Mouse (Mus musculus): ENCODE results near the gene Pld1.

Pld1 gene

GRCm38 (mm10) chr3:27987891-27988536 is 49.5 kb downstream of the Pld1 start:
- DNase-seq (ENCODE audit: low read depth, low spot score): no peak

GRCm38 (mm10) chr3:27991100-27991703 is 52.7 kb downstream of the Pld1 start:
- no peak for DNase-seq (ENCODE audit: low read depth, low spot score)

DNA sequence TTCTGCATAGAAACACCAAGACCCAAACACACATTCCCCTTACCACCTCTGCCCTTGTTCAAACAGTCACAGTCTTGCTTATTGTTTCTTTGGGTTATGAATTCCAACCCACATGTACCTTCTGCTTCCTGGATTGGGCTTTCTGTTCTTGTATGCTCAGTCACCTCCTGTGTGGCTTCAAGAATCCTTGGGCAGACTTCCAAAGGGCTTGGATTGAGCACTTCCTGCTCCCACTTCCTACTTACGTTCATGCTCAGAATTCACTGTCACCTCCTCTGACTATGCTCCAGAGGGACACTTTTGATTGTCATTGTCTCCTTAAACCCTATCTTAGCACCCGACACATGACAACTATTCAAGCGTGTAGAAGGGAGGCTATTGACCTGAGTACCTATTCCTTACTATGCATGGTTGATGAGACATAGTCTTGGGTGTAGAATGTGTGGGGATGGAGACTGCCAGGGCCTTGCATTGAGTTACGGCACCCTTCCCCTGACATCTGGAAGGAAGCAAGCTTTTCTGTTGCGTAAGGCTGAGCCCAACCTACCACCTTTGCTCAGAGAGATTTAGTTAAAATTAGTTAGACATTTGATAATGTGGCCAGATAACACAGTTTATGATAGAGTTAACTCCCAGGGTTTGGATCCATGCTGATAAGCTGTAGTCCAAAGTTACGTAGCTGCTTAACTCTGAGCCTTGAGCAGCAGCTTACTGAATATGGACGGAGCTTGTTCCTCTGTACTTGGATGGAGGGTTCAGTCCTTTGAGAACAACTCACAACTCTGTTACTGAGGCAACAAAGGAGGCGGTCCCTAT is 55.9 kb downstream of the Pld1 start:
- DNase-seq (ENCODE audit: low read depth, low spot score): no peak

GRCm38 (mm10) chr3:28004321-28004720 is 65.8 kb downstream of the Pld1 start:
- DNase-seq (ENCODE audit: low read depth, low spot score): no peak

DNA sequence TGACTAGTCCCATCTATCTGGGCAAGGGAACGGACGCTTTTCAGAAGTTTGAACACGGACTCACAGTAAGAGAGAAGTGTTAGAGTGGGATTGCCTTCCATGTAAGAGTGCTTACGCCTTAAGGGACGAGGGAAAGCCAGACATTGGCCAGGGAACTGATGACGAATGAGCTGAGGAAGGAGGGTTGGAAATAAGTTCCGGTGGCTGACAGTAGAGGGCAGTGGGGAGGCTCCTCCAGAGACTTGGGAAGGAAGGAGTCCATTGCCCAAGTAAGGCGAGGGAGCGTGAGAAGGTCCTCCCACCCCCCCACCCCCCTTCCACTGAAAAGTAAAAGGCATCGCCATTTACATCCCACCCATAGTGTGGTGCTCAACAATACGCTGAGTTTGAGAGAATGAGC is 69.2 kb downstream of the Pld1 start:
- DNase-seq (ENCODE audit: low read depth, low spot score): no peak

DNA sequence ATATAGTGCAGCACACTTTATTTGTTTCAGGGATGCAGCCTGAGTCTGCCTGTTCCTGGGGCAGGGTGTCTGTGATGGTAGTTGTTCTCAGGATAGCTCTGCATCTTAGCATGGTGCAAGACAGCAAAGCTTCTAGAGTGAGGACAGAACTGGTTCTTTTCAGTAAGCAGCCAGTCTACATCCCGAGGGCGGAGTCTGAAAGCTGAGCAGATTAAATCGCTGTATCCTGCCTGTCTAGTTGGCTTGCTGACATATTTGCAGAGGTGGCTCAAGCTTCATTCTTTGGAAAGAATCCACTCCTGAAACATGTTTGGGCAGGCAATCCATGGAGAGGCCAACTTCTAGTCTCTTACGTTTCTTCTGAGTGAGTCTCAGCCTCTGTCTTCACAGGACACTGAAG is 69.9 kb downstream of the Pld1 start:
- no peak for DNase-seq (ENCODE audit: low read depth, low spot score)

- DNase-seq (ENCODE audit: low read depth, low spot score): peak; percentile 32
Measured at GRCm38 (mm10) chr3:28012177-28012576, 73.7 kb downstream of the Pld1 start.

DNA sequence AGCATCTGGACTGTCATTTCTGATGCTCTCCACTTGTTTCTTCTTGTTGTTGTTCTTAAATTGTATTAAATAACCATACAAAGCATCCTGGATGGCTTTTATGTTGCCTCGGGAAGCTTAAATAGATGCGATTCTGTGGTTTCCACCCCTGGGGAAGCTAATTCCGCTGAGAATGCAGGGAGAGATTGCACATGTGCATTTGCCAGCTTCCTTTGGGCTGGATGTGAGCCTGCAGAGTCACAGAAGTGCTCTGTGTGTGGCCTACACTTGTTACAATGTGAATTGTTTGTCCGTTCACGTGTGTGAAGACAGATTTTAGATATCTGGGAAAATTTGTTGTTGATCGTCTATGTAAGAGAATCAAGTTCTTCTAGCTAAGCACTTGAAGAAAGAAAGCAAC is 74.9 kb downstream of the Pld1 start:
- no peak for DNase-seq (ENCODE audit: low read depth, low spot score)

- no peak for DNase-seq (ENCODE audit: low read depth, low spot score)
Measured at GRCm38 (mm10) chr3:28017002-28017401, 78.5 kb downstream of the Pld1 start.

DNA sequence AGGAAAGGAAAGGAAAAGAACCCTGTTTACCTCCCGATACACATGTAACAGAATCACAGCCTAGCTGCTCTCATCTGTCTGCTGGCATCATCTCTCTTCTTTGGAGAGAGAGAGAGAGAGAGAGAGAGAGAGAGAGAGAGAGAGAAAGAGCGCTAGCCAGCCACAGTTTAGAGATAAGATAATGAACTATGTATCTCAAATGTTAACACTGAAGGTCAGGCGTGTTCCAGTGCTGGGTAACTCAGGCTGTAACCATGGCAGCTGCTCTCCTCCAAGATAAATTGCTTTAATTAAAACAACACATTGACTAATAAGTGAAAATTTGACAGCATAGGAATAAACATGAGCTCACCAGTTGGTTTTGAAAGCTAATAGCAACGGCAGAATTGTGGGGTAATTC is 81.2 kb downstream of the Pld1 start:
- DNase-seq (ENCODE audit: low read depth, low spot score): no peak

- DNase-seq (ENCODE audit: low read depth, low spot score): no peak
Measured at GRCm38 (mm10) chr3:28020404-28020803, 81.9 kb downstream of the Pld1 start.

GRCm38 (mm10) chr3:28022191-28022590 is 83.7 kb downstream of the Pld1 start:
- no peak for DNase-seq (ENCODE audit: low read depth, low spot score)

- no peak for DNase-seq (ENCODE audit: low read depth, low spot score)
Measured at GRCm38 (mm10) chr3:28026876-28027275, 88.4 kb downstream of the Pld1 start.

DNA sequence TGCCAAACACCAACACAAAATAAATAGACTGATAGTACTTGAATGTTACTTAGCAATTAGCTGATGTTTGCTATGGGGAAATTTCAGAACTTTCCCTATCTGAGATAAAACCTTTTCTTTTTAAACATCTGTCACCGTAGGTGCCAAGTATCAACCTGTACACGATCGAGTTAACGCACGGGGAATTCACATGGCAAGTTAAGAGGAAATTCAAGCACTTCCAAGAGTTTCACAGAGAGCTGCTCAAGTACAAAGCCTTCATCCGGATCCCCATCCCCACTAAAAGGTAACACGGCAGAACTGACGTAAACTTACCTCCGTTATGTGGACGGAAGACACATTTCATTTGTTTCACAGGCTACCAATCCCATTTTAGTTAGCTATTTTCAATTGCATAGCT is 90.0 kb downstream of the Pld1 start:
- no peak for DNase-seq (ENCODE audit: low read depth, low spot score)

- no peak for DNase-seq (ENCODE audit: low read depth, low spot score)
Measured at GRCm38 (mm10) chr3:28030860-28031259, 92.4 kb downstream of the Pld1 start.

- peak; percentile 45 for DNase-seq (ENCODE audit: low read depth, low spot score)
Measured at GRCm38 (mm10) chr3:28031643-28032243, 93.2 kb downstream of the Pld1 start.

DNA sequence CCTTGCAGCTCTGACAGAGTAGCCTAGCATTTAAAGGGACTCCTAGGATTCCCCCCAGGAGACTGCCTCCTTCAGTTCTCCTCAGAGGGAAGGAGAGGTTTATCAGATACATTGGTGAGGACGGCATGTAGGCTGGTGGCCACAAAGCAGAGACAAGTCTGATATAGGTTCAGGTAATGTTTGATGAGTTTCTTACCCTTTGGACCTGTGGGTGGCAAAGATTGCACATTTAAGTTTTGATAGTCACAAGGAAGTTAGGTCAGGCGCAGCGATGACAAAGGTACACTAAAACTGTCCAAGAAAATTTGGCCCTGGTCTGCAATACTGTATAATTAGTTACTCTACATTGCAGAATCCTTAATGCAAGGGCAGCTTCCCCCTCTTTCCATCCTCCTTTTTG is 95.4 kb downstream of the Pld1 start:
- DNase-seq (ENCODE audit: low read depth, low spot score): no peak

DNA sequence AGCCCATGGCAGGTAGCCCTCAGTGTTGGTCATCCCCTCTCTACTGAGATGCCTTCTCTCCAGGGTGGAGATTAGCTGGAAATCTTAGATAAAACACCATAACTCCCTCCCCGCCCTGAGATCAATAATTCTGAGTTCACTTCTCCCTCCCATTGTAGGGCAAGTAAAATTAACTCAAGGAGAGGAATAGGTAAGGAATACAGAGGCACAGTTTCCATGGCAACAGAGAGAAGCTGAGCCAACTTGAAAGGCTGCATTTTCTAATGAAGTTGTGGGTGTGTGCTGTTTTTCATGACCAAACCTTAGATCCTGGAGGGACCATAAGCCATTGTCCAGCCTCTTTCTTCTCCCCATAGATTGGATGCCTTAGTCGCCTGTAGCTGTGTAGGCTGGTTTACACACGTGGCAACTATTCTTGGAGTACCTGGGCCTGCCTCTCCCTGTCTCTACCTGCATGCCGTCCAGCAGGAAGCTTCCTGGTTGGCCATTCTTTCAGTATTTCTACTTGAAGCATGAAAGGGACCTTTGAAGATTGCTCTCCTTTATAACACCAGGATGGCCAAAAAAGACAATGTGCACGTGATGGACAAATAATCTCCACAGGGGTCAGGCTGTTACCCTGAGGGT is 96.3 kb downstream of the Pld1 start:
- DNase-seq (ENCODE audit: low read depth, low spot score): no peak

GRCm38 (mm10) chr3:28037320-28037932 is 98.9 kb downstream of the Pld1 start:
- no peak for DNase-seq (ENCODE audit: low read depth, low spot score)

- no peak for DNase-seq (ENCODE audit: low read depth, low spot score)
Measured at GRCm38 (mm10) chr3:28038106-28038505, 99.6 kb downstream of the Pld1 start.

DNA sequence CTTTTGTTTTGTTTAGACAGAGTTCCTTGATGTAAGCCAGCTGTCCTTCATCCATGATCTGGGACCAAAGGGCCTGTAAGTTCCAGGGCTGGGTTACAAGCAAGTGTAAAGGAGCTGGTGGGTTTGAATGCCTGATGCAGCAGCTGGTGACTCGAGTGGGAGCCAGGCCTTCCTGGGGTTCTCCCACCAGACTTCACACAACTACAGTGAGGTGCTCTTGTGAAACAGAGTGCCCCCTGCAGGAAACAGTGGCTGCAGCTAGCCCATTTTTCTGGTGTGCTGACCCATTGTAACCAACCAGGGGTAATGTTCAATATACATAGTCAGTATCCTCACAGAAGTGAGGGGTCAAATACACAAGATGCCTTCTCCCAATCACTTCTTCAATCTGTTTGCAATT is 101.3 kb downstream of the Pld1 start:
- no peak for DNase-seq (ENCODE audit: low read depth, low spot score)

GRCm38 (mm10) chr3:28041236-28041635 is 102.7 kb downstream of the Pld1 start:
- no peak for DNase-seq (ENCODE audit: low read depth, low spot score)

Data from telencephalon, adult 2 months (tissue).